Mouse (Mus musculus): ENCODE data around the gene Gng7. TPM values are rescaled to one million over a fixed set of nuclear protein-coding genes. Genes with fewer than 3 reads are reported as not detected.
A peak's percentile ranks its signal among the peaks of the same experiment; 100 is the strongest.

Gng7 gene
- polyA plus RNA-seq, 1 experiment from 2014 or later, result 8.0 TPM

DNA sequence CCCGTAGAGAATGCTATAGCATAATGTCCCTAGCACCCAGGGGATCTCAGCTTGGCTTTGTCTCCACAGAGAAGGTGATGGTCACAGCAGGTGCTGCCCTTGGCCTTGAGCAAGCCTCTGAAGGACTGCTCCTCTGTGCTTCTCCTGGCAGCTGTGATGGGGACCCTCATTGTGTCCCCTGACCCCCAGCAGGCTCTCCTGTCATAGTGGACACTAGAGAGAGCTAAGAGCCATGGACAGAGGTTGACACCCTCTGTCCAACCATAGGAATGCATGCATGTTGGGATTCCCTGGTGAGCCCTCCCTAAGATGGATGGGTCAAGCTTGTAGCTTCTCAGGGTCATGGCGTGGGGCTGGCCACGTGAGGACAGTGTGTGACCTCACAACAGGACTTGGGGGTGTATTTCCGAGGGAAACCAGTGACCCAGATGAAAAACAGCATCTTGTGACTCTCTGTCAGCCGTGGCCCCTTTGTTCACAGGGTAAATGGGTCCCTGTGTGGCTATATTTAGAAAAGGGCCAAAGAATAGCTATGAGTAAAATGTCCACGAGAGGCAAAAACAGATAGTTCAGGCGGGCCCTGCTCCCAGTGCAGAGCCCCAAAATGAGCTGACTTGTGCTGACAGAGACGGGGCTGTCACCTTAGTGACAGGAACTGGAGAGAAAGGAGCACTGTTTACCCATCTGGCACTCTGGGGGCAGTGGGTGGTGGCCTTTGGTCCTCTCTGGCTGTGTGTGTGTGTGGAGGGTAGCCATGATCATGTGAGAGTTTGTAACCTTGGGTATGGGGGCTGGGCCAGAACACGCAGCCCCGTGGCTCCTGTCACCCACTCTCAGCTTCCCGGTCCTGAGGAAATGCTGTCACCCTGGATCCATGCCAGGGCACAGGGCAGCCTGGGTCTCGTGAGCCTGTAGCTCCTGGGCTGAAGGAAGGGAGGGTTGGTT lies 51.4 kb downstream of the Gng7 start:
- Histone ChIP-seq H3K27me3 (ENCODE audit: control insufficient read depth, insufficient read depth, low read length) (no peaks in the 10 kb centered on the region), H3K4me2 (ENCODE audit: low read depth, low read length, severe bottlenecking) (no peak overlapping the region), H3K9ac (ENCODE audit: low read length) (no peak overlapping the region), H3K4me3 (ENCODE audit: low read depth, low read length) (no peak overlapping the region), H3K9me3 (ENCODE audit: control insufficient read depth, low read length) (no peaks in the 10 kb centered on the region), H3K36me3 (ENCODE audit: control insufficient read depth, insufficient read depth, low read length) (no peaks in the 10 kb centered on the region), H3K4me1 (replicated peaks; ENCODE audit: control insufficient read depth, insufficient read depth, low read length) (no peaks in the 10 kb centered on the region), H3K27ac (ENCODE audit: low read depth, low read length) (no peak overlapping the region)
- ATAC-seq (replicated peaks; ENCODE audit: low FRiP score), result no peak
- 72% methylated on average over 12 of the region's 12 CpGs for WGBS
- DNase-seq (ENCODE audit: low spot score), result no peak

DNA sequence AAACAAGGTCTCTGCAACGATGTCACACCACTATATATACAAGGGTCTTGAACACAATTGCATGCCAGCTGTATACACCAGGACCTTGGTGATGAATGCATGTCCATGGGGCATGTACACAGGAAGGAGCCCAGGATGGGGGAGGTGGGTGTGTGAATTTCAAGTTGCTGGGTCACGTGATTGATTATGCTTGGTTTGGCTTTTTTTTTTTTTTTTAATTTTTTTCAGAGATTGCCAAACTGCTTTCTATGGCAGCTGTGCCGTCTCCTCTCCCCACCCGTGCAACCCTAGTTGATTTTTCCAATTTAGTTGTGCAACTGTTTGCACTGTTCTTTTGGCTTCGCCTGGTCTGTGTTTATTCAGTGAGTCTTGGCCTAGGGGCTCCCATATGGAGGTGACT lies 52.2 kb downstream of the Gng7 start:
- Histone ChIP-seq H3K27me3 (ENCODE audit: control insufficient read depth, insufficient read depth, low read length) (no peaks in the 10 kb centered on the region), H3K36me3 (ENCODE audit: control insufficient read depth, insufficient read depth, low read length) (no peaks in the 10 kb centered on the region), H3K4me2 (ENCODE audit: low read depth, low read length, severe bottlenecking) (no peak overlapping the region), H3K4me1 (replicated peaks; ENCODE audit: control insufficient read depth, insufficient read depth, low read length) (no peaks in the 10 kb centered on the region), H3K9me3 (ENCODE audit: control insufficient read depth, low read length) (no peaks in the 10 kb centered on the region), H3K4me3 (ENCODE audit: low read depth, low read length) (no peak overlapping the region), H3K9ac (ENCODE audit: low read length) (no peak overlapping the region), H3K27ac (ENCODE audit: low read depth, low read length) (no peak overlapping the region)
- ATAC-seq (replicated peaks; ENCODE audit: low FRiP score) (no peak), DNase-seq (ENCODE audit: low spot score) (no peak)
- 81% methylated on average over 5 of the region's 5 CpGs for WGBS

DNA sequence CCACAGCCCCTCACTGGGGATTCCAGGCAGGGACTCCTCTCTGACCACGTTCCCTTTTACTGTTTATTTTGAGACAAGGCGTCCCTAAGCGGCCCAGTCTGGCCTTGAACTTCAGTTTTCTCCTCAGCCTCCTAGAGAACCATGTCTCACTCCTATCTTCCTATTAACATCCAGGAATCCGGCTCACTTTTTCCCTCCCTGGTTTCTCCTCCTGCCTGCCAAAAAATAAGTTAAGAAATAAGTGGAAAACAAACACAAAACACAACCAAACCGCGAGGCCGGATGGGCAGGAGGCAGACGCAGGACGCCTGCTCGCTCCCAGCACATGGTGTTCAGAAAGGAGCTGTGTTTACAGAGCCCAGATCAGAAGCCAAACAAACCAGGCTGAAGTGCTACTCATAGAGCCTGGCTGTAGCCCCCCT lies 52.7 kb downstream of the Gng7 start:
- 56% methylated on average over 10 of the region's 10 CpGs for WGBS
- H3K4me1 ChIP-seq (replicated peaks; ENCODE audit: control insufficient read depth, insufficient read depth, low read length), result no peaks in the 10 kb centered on the region
- no peak for DNase-seq (ENCODE audit: low spot score)

DNA sequence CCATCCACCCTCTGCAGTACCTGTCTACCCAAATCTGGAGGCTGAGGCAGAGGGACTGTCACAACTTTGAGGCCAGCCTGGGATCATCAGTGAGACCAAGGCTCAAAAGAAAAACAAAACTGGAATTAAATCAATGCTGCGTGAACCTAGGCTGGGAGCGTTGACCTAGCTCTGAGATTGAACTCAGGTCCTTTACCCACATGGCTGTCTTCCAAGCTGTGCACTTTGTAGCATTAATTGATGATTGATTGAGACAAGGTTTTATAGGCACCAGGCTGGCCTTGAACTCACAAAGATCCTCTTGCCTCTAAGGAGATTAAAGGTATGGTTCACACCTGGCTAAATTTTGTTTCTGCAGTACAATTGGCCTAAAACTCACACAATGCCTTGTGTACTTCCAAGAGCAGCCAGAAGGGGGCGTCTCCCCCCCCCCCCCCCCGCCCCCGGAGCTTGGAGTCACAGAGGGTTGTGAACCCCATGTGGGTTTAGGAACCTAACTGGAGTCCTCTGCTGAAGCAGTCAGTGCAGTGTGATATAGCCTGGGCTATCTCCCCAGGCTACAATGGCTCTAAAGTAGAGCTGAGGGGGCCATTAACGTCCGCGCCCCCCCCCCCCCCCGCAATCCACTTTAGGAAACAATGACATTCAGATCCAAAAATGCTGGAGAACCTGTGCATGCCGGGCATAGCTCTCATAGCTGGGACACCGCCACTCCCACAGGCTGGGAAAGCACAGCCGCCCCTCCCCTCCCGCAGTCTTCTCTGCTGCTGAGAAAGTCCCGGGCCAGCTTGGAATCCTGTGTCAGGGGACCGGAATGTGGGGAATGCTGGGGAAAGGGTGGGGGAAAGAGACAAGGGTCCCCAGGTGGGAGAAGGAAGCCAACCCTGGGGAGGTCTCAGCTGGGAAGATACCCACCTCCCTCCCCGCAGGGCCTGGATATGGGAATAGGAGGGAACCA lies 53.9 kb downstream of the Gng7 start:
- H3K9me3 ChIP-seq (ENCODE audit: control insufficient read depth, low read length), result no peaks in the 10 kb centered on the region
- ATAC-seq (replicated peaks; ENCODE audit: low FRiP score) (no peak), DNase-seq (ENCODE audit: low spot score) (peak; percentile 79)
- no peaks in the 10 kb centered on the region for H3K36me3 ChIP-seq (ENCODE audit: control insufficient read depth, insufficient read depth, low read length)
- H3K9ac ChIP-seq (ENCODE audit: low read length), result no peak overlapping the region
- WGBS, result 12% methylated on average over 16 of the region's 16 CpGs
- no peak overlapping the region for H3K4me2 ChIP-seq (ENCODE audit: low read depth, low read length, severe bottlenecking)
- H3K27ac ChIP-seq (ENCODE audit: low read depth, low read length), result no peak overlapping the region
- 0 out of 2 replicates have a peak, but pooled peaks cover under 1% of the 10 kb centered on the region for H3K4me1 ChIP-seq (replicated peaks; ENCODE audit: control insufficient read depth, insufficient read depth, low read length)
- no peaks in the 10 kb centered on the region for H3K27me3 ChIP-seq (ENCODE audit: control insufficient read depth, insufficient read depth, low read length)
- H3K4me3 ChIP-seq (ENCODE audit: low read depth, low read length), result no peak overlapping the region

More for the DNA sequence above, 52.7 kb downstream of the Gng7 start:
- Histone ChIP-seq H3K4me3 (ENCODE audit: low read depth, low read length) (no peak overlapping the region), H3K27me3 (ENCODE audit: control insufficient read depth, insufficient read depth, low read length) (no peaks in the 10 kb centered on the region), H3K27ac (ENCODE audit: low read depth, low read length) (no peak overlapping the region), H3K9ac (ENCODE audit: low read length) (no peak overlapping the region), H3K36me3 (ENCODE audit: control insufficient read depth, insufficient read depth, low read length) (no peaks in the 10 kb centered on the region), H3K9me3 (ENCODE audit: control insufficient read depth, low read length) (no peaks in the 10 kb centered on the region), H3K4me2 (ENCODE audit: low read depth, low read length, severe bottlenecking) (no peak overlapping the region)
- no peak for ATAC-seq (replicated peaks; ENCODE audit: low FRiP score)

DNA sequence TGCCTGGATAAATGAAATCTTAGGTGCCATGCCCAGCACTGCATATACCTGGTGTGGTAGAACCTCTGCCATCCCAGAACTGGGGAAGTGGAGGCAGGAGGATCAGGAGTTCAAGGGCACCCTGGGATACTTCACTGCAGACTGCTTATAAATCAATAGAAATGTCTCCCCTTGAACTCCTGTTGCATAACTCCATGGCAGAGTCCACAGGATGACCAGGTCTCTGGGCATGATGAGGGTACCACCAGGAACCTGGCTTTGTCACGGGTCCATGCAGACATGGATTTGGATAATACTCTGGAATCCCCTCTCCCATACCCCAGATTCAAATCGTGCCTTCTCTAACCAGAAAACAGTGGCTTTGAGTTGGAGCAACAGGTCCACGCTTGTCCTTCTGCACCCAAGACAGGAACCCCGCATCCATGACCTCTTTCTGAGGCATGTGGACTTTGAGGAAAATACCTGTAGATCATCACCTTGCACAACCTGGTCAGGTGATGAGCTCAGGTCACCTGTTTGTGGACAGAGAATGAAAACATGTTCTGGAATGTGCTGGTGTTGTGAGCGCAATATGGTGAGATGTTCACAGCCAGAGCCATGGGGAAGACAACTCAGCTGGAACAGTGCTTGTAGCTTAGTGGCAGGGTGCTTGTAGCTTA lies 55.6 kb downstream of the Gng7 start:
- no peaks in the 10 kb centered on the region for H3K36me3 ChIP-seq (ENCODE audit: control insufficient read depth, insufficient read depth, low read length)

DNA sequence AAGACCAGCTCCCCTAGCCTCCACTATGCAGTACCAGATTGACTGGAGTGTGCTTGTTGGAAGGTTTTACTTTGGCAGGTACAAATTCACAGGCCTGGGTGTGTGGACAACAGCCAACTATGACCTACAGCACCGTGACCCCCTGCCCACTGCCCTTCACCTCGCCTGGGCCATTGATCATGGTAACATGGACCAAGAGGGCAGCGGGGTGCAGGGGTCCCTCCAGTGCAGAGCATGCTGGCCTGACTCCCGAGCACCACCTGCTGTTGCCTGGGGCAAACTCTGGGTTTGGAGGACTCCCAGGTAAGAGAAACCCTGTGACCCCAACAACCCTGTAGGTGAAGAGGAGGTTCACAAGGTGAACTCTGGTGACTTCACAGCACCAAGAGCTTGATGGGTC lies 57.0 kb downstream of the Gng7 start:
- Histone ChIP-seq H3K4me1 (replicated peaks; ENCODE audit: control insufficient read depth, insufficient read depth, low read length) (0 out of 2 replicates have a peak, but pooled peaks cover 2% of the 10 kb centered on the region), H3K4me3 (ENCODE audit: low read depth, low read length) (no peak overlapping the region), H3K4me2 (ENCODE audit: low read depth, low read length, severe bottlenecking) (no peak overlapping the region), H3K27me3 (ENCODE audit: control insufficient read depth, insufficient read depth, low read length) (no peaks in the 10 kb centered on the region), H3K36me3 (ENCODE audit: control insufficient read depth, insufficient read depth, low read length) (no peaks in the 10 kb centered on the region), H3K9me3 (ENCODE audit: control insufficient read depth, low read length) (no peaks in the 10 kb centered on the region), H3K27ac (ENCODE audit: low read depth, low read length) (no peak overlapping the region), H3K9ac (ENCODE audit: low read length) (no peak overlapping the region)
- no peak for DNase-seq (ENCODE audit: low spot score)
- WGBS, result 77% methylated on average over 4 of the region's 4 CpGs
- no peak for ATAC-seq (replicated peaks; ENCODE audit: low FRiP score)

More for the DNA sequence above, 55.6 kb downstream of the Gng7 start:
- H3K27me3 ChIP-seq (ENCODE audit: control insufficient read depth, insufficient read depth, low read length), result no peaks in the 10 kb centered on the region
- no peak overlapping the region for H3K27ac ChIP-seq (ENCODE audit: low read depth, low read length)
- H3K4me1 ChIP-seq (replicated peaks; ENCODE audit: control insufficient read depth, insufficient read depth, low read length), result 0 out of 2 replicates have a peak, but pooled peaks cover 2% of the 10 kb centered on the region
- no peaks in the 10 kb centered on the region for H3K9me3 ChIP-seq (ENCODE audit: control insufficient read depth, low read length)
- H3K9ac ChIP-seq (ENCODE audit: low read length), result no peak overlapping the region
- H3K4me3 ChIP-seq (ENCODE audit: low read depth, low read length), result no peak overlapping the region
- no peak for ATAC-seq (replicated peaks; ENCODE audit: low FRiP score)
- 92% methylated on average over 5 of the region's 5 CpGs for WGBS
- no peak for DNase-seq (ENCODE audit: low spot score)
- H3K4me2 ChIP-seq (ENCODE audit: low read depth, low read length, severe bottlenecking), result no peak overlapping the region

DNA sequence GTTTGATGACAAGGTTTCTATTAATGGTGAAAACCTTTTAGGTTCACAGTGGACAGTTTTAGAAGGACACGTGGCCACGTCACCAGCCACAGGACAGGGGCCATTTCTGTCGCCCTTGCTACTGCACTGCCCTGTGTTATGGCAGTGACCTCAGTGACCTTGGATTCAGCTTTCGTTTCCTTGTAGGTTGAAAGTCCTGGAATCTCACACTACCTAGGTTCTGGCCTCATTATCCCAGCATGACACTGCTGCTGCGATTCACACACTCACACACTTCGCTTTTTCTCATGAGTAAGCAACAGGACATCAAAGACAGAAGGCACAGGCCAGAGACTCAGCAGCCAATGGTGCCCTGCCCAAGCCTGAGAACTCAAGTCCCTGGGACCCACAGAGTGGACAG lies 57.8 kb downstream of the Gng7 start:
- Histone ChIP-seq H3K9me3 (ENCODE audit: control insufficient read depth, low read length) (no peaks in the 10 kb centered on the region), H3K27ac (ENCODE audit: low read depth, low read length) (no peak overlapping the region), H3K4me1 (replicated peaks; ENCODE audit: control insufficient read depth, insufficient read depth, low read length) (0 out of 2 replicates have a peak, but pooled peaks cover 2% of the 10 kb centered on the region), H3K4me2 (ENCODE audit: low read depth, low read length, severe bottlenecking) (no peak overlapping the region), H3K9ac (ENCODE audit: low read length) (no peak overlapping the region), H3K36me3 (ENCODE audit: control insufficient read depth, insufficient read depth, low read length) (no peaks in the 10 kb centered on the region), H3K4me3 (ENCODE audit: low read depth, low read length) (no peak overlapping the region), H3K27me3 (ENCODE audit: control insufficient read depth, insufficient read depth, low read length) (no peaks in the 10 kb centered on the region)
- ATAC-seq (replicated peaks; ENCODE audit: low FRiP score), result no peak
- WGBS, result 85% methylated on average over 6 of the region's 6 CpGs
- no peak for DNase-seq (ENCODE audit: low spot score)

DNA sequence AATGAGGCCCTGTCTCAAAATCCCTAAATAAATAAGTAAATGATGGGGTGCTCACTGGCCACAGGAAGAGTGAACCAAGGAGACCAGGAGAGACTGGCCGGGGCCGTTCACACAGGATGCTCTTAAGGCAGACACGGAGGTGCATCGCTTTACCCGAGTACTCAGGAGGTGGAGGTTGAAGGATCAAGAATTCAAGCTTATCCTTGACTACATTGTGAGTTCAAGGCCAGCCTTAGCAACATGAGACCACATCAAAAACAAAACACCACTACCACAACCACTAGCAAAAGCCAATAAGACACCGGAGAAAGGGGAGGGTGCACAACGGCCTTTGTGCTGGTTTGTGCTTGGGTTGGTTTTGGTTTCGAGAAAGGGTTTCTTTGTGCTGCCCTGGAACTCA lies 58.4 kb downstream of the Gng7 start:
- no peak overlapping the region for H3K9ac ChIP-seq (ENCODE audit: low read length)
- DNase-seq (ENCODE audit: low spot score) (no peak), ATAC-seq (replicated peaks; ENCODE audit: low FRiP score) (no peak)
- WGBS, result 95% methylated on average over 8 of the region's 8 CpGs
- H3K4me2 ChIP-seq (ENCODE audit: low read depth, low read length, severe bottlenecking), result no peak overlapping the region
- no peak overlapping the region for H3K4me3 ChIP-seq (ENCODE audit: low read depth, low read length)
- no peaks in the 10 kb centered on the region for H3K27me3 ChIP-seq (ENCODE audit: control insufficient read depth, insufficient read depth, low read length)
- no peaks in the 10 kb centered on the region for H3K9me3 ChIP-seq (ENCODE audit: control insufficient read depth, low read length)
- no peaks in the 10 kb centered on the region for H3K36me3 ChIP-seq (ENCODE audit: control insufficient read depth, insufficient read depth, low read length)
- H3K4me1 ChIP-seq (replicated peaks; ENCODE audit: control insufficient read depth, insufficient read depth, low read length), result 0 out of 2 replicates have a peak, but pooled peaks cover 2% of the 10 kb centered on the region
- no peak overlapping the region for H3K27ac ChIP-seq (ENCODE audit: low read depth, low read length)
